Mouse (Mus musculus) urinary bladder, postnatal 4 days (tissue): Measurements from ENCODE around the gene Fam32a.

ENCODE experiments used
- DNase-seq, 2 experiments: peaks; one replicate each; pipeline ENCODE4 v3.0.0; 2021 to 2022; ENCODE audit warnings: low spot score in 2 of 2

Fam32a gene

DNA sequence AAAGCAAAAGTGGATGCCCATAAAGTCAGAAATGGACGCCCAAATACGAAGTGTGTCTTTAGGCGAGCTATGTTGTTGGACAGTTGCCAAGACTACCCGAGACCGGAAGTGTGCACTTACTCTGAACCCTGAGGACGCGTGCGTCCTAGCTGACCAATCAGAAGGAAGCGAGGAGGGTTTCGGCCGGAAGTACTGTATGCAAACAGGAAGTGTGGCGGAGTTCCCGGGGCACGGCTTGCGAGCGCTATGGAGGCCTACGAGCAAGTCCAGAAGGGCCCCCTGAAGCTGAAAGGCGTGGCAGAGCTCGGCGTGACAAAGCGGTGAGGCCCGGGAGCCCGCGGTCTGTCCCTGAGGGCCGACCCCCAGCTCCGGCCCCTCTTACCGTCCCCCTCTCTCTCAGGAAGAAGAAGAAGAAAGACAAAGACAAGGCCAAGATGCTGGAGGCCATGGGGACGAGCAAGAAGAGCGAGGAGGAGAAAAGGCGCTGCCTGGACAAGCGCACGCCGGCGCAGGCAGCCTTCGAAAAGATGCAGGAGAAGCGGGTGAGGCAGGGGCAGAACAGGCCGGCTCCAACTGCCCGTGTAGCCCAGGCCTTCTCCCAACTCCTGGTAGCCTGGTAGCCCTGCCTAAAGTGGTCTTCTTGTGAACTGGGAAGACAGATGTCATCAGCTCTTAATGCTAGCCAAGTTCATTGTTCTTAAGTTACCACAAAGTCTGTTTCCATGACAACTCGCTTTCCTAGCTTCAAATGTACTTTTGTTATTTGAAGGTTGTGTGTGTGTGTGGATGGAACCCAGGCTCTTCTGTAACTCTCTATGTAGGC, at the start of gene Fam32a:
Gene Fam32a, plus strand, starts transcription at position 190 of the 823 bp plus-strand sequence.
- DNase-seq = peak; percentile 85 to 87

GRCm38 (mm10) chr8:72177346-72177925, 42.1 kb upstream of the Fam32a start:
- DNase-seq = peak; percentile 32 to 76

DNA sequence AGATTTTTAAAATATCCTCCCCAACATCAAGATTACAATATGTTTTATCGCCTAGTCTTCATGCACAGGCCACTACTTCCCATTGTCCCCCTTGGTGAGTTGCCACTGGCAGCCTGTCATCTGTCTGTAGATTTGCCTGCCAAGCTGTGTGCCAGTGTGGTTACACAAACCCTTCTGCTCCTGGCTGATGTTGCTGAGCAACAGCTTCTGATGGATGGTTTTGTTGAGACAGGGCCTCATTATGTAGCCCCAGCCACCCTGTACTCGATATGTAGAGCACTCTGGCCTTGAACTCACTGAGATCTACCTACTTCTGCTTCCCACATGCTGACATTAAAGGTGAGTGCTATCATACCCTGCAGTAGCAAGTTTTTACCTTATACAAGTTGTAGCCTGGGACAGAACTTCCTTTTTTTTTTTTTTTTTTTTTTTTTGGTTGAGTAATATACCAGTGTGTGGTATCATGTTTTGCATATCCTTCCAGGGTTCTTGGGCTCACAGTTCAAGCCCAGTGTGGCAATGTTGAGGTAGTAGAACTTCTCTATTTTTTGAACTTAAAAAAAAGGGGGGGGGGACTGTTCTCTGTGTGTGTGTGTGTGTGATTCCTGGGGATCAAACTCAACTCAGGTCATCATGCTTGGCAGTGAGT, 35.9 kb upstream of the Fam32a start:
- DNase-seq = no peak

DNA sequence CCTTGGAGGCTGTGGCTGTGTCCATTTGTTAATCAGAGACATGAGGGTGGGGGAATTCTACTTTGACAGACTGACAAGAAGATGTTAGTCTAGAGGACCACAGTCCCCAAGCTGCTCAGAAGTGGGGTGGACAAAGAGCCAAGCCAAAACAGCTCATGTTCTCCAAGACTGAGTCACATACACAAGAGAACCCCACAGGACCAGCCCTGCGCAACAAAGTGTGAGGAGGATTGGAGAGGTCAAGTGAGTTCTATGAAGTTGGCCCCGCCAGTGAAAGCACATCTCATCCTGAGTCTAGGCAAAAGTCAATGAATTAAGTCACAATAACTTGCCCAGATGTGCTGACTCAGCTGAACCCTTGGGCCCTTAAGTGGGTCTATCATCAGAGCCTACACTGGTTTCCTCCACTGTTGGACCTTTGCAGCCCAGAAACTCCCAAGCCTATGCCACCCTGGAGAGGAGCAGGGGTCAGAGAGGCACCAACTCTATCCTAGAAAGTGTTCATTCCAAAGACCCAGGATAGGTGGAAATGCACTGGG, 31.7 kb upstream of the Fam32a start:
- no peak for DNase-seq

DNA sequence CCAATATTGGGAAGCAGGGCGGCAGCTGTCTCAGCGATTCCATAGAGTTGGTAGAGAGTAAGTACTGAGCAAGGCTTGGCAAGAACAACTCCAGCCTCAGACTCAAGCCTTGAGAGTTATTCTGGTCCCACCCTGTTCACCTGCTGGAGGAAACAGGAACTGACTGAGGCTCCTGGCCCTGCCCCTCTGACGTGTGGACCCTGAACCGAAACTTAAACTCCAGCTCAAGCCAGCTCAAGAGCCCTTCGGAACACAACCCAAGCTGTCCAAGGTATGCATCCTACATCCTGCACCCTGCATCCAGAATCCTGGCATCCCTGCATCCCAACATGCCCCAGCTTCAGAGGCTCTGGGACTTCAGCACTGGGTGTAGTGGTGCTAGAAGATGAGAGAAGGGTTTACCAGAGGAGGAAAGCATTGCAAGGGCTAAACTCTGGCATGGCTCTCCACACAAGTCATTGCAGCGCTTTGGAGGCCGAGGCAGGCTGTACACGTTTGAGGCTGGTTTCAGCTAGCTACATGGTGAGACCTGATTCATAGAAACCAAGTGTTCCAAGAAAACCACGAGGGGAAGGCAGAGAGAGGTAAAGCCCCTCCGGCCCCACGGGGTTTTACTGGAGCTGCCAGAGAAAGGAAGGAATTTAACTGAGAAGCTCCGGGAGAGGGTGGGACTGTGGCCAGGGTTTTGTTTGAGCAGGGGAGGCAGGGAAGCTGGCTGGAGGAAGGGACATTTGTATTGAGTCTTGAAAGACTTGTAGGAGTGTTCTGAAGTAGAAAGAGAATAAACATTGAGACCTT, 29.9 kb upstream of the Fam32a start, which contains the start of gene Hsh2d:
Gene Hsh2d, plus strand, starts transcription at position 222 of the 798 bp plus-strand sequence.
- no peak for DNase-seq

DNA sequence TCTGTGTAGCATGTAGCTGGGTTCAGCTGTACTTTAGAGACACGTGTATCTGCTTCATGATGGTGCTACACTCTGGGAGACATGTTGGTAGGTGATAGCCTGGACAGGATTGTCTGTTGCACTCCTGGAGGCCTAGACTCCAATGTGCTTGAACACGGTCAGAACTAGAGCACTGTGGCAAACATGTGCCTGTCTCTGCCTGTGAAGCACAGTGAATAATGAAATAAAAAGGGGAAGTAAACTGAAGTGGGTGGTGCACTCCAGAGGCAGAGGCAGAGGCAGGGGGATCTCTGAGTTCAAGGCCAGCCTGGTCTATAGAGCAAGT, 29.4 kb upstream of the Fam32a start:
- DNase-seq = no peak

DNA sequence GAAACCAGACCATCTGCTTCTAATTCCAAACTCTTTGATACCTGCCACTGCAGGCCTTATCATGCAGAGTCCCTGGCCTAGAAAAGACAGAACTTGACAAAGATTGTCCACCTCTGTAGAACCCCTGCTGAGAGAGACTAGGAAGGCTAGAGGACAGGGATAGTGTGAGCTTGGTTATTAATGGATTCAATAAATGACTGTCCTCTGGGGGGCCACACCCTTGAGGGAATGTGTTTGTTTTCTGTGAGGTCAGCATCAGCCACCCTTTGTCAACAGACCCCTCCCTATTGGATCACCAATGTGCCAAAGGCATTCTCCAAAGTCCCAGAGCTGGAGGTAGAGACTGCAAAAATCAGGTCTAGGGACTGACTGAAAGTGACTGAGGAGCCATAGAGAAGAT, 27.5 kb upstream of the Fam32a start:
- no peak for DNase-seq

DNA sequence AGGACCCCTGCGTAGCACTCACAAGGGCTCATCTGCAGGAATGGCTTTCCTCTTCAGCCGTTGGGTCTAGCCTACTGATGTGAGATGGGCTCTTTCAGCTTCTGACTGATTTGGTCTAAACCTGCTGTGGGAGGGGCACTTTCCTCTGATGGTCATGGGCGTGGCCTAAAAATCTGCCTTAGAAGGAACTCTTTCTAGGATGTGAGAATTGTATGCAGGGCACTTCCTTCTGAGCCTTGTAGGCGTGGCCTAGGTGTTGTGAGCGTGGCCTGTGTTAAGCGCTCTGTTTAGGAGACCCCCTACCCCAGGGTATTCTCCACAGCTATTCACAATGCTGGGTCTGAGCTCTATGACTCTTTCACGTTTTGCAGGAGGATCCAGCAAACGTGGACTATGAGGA, 21.5 kb upstream of the Fam32a start:
- no peak for DNase-seq

DNA sequence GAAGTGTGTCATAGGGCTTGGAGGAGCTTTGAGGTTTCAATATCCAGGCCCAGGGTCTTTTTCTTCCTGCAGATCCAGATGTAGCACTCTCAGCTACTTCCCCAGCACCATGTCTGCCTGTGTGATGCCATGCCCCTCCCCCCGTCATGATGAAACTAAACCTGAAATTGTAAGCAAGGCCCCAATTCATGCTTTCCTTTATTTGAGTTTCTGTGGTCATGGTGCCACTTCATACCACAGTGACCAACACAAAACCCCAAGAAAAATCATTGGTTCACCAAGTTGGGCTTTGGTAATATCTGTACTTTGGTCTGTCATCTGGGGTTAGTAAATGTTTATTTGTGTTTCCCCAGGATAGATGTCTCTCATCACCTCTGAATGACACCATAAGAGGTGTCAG, 10.9 kb upstream of the Fam32a start:
- no peak for DNase-seq

GRCm38 (mm10) chr8:72210222-72210621, 9.3 kb upstream of the Fam32a start:
- DNase-seq = no peak

DNA sequence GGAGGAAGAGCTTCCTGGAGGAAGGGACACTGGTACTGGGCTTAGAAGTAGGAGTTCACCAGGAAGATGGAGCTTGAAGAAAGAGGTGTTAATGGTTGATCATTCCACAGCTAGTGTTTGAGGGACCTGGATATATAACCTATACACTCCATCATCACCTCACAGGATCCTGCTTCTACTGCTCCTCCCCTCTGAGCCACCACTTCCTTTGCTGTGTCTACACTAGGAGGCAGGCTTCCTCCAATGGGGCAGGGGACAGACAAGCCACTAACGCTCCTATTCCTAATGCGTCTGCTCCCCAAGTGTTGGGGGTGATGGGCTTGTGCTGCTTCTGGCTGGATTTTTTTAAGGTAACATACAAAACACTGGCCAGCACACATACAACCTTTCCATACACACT, 8.8 kb upstream of the Fam32a start:
- no peak for DNase-seq

DNA sequence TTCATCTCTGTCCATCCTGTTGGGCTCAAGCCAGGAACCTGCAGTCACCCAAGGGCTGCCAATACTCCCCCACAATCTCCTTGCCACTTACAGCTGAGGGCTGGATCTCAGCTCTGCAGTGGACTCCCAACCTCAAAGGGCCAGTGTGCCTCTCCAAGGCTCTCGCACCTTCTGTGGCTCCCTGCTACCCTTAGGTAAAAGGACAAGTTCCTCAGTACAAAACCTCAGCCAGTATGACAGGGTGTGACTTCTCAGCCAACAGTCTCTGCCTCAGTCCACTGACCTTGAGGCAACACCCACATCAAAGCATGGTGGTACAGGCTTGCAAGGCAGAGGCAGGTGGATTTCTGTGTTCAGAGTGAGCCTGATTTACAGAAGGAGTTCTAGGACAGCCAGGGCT, 7.7 kb upstream of the Fam32a start:
- no peak for DNase-seq

DNA sequence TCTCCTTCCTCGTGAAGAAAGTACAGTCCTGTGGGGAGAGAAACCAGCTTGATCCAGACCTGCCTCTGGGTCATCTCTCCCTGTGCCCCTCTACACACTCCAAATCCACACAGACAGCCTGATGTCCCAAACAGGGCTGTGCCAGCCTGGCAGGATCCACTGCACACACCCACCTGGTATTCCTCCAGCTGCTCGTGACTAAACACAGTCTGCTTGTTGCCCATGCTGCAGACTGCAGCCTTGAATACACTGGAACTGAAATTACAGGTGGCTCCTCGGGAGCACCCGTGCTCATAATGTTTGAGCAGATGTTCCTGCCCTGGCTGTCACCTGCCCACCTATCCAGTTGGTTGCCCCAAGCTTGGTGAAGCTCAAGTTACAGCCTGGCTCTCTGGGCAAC, 6.8 kb upstream of the Fam32a start, which contains the start of gene Cib3:
Gene Cib3, minus strand, starts transcription at position 87 of the 400 bp plus-strand sequence.
- DNase-seq = no peak

- DNase-seq = no peak
These were observed 6.0 kb upstream of the Fam32a start, which contains the start of gene Gm11034 for GRCm38 (mm10) chr8:72213536-72213935. Gm11034 (minus strand) TSS chr8:72213636.

GRCm38 (mm10) chr8:72215060-72215459, 4.5 kb upstream of the Fam32a start:
- DNase-seq = no peak

DNA sequence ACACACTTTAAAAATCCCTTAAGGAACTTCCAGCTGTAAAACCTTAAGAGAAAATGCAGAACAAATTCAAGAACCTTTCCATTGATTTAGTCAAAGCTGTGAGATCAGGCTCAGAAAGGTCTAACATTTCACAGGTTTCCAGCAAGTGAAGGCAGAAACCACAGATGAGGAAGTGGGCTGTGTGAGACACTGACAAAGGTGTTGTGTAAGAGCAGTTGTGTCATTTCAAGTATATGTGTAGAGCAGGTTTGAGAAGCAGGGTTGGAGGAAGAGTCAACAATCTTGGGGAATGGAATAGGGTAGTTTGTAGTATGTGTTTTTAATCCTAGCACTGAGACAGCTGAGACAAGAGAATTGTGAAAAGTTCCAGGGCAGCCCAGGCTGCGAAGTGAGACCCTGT, 3.7 kb upstream of the Fam32a start:
- no peak for DNase-seq

GRCm38 (mm10) chr8:72218781-72219540, 569 bp upstream of the Fam32a start:
- no peak for DNase-seq

GRCm38 (mm10) chr8:72220758-72221157, 1.2 kb downstream of the Fam32a start:
- no peak for DNase-seq

GRCm38 (mm10) chr8:72222656-72223055, 3.1 kb downstream of the Fam32a start:
- DNase-seq = no peak

- DNase-seq = peak; percentile 96 to 97
These were observed 20.2 kb downstream of the Fam32a start, which contains the start of gene Ap1m1 for GRCm38 (mm10) chr8:72239499-72240402. Ap1m1 (plus strand) TSS chr8:72240018.
